Mouse (Mus musculus): ENCODE results near the gene Arhgef18. TPM values are rescaled to one million over a fixed set of nuclear protein-coding genes. Genes with fewer than 3 reads are reported as not detected.

Arhgef18 gene
- total RNA-seq (2014; fragmentation: Nextera tagmentation): 29.1 and 36.5 TPM in 2 replicates
- total RNA-seq (2017): 24.7 and 25.2 TPM in 2 replicates

DNA sequence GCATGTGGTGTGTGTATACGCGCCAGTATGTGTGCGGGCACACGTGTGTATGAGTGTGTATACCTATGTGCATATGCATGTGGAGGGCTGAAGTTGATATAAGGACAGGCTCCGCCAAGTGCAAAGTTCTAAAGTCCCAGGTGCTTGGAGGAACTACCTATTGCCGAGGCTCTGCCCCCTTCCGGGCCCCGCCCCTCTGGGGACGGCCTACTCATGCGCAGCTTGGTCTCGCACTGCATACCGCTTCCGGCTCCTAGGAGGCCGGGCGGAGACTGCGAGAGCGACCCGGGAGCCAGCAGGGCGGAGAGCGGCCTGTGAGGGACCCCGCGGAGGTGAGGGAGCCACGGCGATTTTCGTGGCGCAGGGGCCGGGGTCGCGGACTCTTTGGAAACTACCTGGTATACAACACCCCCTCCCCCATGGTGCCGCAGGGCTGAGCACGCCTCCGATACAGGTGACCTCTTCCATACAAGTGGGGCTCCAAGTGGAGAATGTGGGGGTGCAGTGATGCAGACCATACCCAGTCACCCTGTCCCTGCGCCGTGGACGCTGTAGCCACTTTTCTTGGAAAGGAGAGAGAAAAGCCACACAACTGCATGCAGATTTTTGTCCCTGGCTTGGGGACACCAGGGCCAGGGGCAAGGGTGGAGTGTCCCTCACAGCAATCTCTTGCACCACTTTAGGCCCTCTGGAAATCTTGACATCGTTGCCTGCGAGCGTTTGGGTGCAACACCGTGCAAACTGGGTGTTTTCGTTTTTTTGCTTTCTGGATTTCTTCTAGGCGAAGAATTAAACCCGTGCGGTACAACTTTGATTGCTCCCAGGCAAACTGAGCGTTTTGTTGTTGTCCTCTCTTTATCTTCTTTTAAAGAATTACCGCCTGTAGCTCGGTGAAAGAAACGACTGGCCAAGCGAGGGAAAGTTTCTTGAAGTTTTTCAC, at the start of gene Arhgef18:
TSS of gene Arhgef18 (plus strand) at position 236 of the 940 bp plus-strand sequence.
- ATAC-seq (replicated peaks; ENCODE audit: poor library complexity, severe bottlenecking): peak; percentile 69

DNA sequence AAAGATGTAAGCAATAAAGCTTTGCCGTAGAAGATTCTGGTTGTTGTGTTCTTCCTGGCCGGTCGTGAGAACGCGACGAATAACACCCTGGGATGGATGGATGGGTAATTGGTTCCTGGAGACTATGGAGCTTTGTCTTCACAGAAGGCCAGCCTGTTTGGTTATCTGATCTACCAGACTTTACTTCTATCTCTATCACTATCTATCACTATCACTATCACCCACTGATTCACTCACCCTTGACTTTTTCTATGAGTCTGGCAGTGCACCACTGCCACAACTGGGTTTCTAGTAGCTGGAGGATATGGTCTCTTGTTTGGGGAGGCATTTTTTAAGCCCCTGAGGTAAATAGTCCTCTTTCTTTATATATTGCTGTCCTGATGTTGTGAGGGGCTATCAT, 47.5 kb upstream of the Arhgef18 start:
- no peak for ATAC-seq (replicated peaks; ENCODE audit: poor library complexity, severe bottlenecking)

DNA sequence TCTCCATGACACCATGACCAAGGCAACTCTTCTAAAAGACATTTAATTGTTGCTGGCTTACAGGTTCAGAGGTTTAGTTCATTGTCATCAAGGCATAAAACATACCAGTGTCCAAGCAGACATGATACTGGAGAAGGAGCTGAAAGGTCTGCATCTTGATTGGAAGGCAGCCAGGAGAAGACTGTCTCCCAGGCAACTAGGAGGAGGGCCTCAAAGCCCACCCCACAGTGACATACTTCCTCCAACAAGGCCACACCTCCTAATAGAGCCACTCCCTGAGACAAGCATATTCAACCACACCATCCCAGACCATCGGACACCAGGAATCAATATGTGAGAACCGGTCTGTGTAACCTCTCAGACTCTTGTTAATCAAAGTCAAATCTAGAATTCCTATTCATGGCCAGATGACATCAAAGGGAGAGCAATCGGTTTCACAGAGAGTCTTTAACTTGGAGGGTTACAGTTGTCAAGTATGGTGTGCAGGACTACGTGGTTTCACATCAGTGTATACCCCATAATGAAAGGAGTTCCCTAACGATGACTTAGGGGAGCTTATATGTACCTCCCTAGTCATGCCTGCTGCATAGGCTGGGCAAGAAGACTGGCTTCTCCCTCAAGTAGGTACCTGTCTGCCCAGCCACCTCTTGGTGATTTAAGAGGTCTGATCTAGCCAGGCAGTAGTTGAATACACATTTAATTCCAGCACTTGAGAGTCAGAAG, 46.0 kb upstream of the Arhgef18 start:
- ATAC-seq (replicated peaks; ENCODE audit: poor library complexity, severe bottlenecking): peak; percentile 63; the same call in 1 of the 2 replicates

DNA sequence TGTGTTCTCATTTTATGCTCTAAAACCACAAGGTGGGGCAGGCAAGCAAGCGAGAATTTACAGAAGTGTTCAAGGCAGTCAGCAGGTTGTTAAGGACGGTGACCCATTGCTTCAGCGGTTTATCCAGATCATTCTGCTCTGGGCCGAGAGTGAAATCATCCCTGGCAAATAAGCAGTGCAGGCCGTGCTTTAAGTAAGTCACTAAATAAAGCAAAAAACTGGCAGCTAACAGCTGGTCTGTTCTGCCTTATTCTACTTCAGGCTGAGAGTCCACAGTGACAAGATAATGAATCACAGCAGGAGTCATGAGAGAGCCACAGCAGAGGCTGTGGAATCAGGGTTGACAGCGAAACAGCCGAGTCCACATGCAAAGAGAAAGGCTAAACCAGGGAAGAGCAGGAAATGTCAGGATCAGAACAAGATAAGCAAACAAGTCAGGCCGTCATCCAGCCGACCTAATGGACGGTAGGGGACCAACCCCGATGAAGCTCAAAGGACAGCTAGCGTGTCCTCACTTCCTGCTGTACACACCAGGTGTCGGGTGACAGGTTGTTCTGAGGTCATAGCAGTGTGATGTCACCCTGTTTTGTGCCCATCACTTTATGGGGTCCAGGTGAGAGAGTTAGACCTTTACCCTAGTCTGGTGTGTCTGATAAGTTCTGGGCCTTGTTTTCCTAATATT, 44.5 kb upstream of the Arhgef18 start:
- ATAC-seq (replicated peaks; ENCODE audit: poor library complexity, severe bottlenecking): peak; percentile 31

DNA sequence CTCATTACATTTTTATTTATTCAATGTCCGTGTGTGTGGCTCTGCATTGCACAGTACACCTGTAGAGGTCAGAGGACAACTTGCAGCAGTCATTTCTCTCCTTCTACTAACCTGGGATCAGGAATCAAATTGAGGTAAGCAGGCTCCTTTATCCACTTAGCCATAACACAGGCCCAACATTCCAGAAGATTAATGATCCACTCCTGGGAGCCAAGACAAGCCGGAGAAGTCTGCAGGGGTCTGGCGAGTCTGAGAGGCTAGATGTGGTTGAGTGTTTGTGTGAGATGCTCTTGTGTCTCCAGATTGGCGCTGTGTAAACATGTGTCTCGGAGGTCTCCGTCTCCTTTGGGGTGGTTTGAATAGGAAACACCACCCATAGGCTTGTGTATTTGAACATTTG, 42.1 kb upstream of the Arhgef18 start:
- no peak for ATAC-seq (replicated peaks; ENCODE audit: poor library complexity, severe bottlenecking)

DNA sequence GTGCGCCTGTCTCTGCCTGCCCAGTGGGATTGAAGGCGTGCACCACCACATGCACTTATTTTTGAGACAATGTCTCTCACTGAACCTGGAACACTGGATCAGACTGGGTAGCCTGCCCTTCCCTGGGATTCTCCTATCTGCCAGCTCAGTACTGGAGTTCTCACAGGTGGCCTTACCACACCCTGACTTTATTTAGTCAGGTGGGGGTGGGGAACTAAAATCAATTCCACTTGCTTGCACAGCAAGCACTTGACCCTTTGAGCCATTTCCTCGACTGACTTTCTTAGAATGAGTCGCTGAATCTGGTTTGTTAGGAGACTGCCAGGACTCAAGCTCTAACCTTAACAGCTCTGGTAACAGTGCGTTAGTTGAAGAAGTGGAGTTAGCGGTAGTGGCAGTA, 40.1 kb upstream of the Arhgef18 start:
- no peak for ATAC-seq (replicated peaks; ENCODE audit: poor library complexity, severe bottlenecking)

DNA sequence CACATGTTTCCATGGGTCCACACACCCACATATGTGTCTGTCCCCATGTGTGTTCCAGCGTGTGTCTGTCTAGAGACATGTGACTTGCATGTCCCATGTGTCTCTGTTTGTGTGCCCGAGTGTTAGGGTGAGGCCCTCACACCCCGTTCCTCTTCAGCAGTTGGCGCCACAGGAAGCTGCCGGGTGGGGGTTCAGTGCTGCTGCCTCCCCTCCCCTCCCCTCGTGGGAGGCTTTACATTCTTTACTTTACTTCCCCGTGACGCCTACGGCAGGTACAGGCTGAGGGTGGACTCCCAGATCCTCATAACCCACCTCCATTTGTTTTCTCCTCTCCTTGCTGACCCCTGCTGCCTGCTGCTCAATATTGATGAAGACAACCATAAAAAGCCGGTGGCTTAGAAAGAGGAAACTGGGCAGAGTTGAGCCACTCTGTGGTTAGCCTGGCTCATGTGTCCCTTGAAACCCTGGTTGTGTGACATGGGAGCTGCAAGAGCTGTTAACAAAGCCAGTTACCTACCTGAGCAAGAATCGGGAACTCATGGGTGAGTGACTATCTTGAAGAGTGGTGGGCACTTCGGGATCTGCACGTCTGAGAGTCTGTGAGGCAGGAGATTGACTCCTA, 39.5 kb upstream of the Arhgef18 start, which contains the start of gene A430078G23Rik:
TSS of gene A430078G23Rik (plus strand) at position 227 of the 622 bp plus-strand sequence.
- peak; percentile 61 for ATAC-seq (replicated peaks; ENCODE audit: poor library complexity, severe bottlenecking)

DNA sequence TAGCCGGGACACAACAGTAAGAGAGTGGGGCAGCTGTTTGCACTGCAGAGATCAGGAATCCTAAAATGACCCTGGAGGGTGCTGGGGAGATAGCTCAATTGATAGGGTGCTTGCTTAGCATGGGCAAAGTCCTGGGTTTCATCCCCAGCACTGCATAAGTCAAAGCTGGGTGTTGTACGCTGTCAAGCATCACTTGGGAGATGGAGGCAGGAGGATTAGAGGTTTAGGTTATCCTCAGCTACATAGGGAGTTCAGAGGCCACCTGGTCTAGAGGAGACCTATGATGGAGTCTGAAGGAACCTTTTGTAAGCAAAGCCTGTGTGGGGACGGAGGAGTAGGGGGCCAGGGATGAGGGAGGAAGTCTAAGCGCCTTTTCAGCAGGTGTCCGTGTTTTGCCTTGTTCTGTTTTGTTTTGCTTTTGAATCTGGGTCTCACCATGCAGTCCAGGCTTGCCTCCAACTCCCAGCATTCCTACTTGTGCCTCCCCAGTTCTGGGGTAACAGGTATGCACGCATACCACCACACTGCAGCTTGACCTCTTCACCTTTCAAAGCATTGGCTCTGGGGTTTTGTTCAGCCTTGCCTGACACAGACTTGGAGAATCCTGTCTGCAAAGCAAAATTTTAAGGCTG, 38.9 kb upstream of the Arhgef18 start:
- ATAC-seq (replicated peaks; ENCODE audit: poor library complexity, severe bottlenecking): no peak

DNA sequence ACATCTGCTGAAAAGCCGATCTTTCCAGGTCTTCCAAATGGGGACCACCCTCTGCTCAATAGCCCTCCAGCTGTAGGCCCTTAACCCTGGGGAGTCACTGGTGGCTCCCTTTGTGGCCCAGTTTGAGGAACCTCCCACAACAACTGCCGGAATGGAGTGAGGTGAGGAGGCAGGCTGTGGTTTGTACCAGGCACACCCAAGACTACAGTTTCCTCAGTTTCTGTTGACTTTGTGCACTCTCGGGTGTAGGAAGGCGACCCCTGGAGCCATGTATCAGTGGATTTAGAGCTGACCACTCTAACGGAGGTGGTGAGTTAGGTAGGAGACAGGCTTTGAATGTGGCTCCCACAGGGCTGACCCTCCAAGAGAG, 38.4 kb upstream of the Arhgef18 start:
- peak; percentile 52 for ATAC-seq (replicated peaks; ENCODE audit: poor library complexity, severe bottlenecking)

DNA sequence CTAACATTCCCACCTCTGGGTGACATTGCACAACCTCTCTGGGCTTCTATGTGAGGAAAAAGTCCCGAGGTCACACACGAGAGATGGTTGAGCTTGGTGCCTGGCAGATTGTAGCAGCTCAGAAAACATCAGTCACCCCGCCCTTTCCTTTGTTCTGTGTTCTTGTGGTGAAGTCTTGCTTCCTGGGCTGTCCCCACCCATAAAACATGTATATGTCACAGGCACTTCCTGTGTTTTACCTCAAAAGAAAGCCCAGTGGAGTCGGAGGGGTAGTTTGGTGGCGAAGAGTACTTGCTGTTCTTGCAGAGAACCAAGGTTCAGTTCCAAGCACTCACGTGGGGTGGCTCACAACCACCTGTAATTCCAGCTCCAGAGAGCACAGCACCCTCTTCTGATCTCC, 37.2 kb upstream of the Arhgef18 start:
- peak; percentile 56 for ATAC-seq (replicated peaks; ENCODE audit: poor library complexity, severe bottlenecking)

DNA sequence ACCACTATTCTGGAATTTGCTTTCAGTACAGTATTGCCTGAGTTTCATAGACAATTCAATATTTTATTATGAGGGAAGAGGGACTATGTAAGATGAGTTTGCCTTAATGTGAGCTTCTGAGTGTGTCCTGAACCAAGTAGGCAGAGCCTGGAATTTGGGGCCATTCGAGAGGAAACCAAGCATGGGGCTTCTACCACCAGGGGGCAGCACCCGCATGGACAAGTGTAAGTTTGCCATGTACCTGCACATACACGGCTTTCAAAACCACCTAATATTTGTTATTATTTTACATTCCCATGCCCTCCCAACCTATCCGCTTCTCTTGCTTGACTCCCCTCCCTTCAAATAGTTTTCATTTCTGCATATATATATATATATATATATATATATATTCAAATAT, 34.7 kb upstream of the Arhgef18 start:
- ATAC-seq (replicated peaks; ENCODE audit: poor library complexity, severe bottlenecking): no peak

DNA sequence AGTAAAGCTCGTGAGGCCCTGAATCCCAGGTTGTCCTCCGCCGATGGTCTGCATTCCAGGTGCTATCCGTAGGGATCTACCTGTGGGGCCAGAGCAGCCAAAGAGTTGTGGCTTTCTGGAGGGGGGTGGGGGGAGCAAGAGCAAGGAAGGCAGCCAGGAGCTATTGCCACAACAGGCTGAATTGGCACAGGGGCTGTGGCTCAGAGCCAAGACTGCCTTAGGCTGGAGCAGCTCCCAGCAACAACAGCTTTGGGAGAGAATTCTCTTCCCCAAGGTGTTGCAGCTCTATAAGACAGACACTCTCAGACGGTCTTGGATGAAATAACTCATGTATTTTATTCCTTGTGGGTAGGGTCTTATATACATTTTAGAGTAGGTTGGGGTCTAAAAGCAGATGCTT, 25.7 kb upstream of the Arhgef18 start:
- ATAC-seq (replicated peaks; ENCODE audit: poor library complexity, severe bottlenecking): no peak

DNA sequence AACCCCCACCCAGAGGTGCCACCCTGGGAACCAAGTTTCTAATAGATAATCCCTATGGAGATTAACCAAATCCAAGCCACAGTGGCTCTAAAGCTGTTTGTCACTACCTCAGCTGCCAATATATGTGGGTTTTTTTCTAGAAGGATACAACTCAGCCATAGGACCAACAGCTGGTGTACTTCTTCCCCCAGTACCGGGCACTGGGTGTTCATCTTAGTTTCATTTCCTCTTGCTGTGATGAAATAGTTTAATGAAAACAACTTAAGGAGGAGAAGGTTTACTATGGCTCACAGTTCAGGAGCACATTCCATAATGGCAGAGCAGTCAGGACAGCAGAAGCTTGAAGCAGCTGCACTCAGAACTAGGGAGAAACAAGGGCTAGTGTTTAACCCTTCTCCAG, 24.7 kb upstream of the Arhgef18 start:
- peak; percentile 97 for ATAC-seq (replicated peaks; ENCODE audit: poor library complexity, severe bottlenecking)

DNA sequence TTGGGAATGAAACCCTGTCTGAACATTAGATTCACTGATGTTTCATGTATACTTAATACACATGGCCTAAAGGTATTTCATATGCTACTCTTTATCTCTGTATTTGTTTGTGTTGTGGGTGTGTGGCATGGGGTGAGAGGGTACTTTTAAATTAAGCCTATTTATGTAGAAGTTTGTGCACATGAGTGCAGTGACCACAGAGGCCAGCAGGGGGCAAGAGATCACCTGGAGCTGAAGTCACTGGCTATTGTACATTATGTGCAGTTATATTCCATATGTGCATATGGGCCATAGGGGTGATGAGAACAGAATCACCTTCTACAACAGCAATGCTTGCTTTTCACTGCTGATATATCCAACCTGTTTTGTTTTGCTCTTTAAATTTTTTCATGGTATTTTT, 17.1 kb upstream of the Arhgef18 start:
- no peak; the same call in 1 of the 2 replicates for ATAC-seq (replicated peaks; ENCODE audit: poor library complexity, severe bottlenecking)

DNA sequence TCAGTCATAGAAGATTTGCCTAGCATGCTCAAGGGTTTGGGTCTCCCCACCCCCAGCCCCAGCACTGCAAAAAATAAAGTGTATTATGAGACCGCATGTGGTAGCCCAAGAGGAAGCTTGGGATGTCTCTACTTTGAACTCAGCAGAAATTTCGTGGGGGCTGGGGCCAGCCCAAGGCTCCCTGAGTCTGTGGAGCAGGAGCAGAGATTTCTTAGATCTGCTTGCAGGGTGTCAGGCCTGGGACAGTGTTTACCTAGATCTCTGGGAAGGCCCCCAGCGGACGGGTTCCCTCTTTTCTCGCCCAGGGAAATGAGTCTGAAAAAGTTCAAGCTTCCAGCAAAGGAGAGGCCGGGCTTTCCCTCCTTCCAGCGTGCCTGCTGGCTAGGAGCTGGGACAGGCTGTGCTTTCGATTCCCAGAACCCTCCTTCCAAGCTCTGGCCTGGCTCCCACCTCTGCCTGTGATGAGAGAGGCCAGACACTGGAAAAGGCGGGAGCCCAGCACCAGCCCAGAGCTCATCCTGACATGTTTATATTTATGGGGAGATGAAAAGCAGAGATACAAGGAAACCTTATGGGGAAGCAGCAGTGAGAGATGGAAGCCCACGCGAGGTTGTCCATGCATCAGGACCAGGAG, 16.0 kb upstream of the Arhgef18 start:
- ATAC-seq (replicated peaks; ENCODE audit: poor library complexity, severe bottlenecking): no peak

DNA sequence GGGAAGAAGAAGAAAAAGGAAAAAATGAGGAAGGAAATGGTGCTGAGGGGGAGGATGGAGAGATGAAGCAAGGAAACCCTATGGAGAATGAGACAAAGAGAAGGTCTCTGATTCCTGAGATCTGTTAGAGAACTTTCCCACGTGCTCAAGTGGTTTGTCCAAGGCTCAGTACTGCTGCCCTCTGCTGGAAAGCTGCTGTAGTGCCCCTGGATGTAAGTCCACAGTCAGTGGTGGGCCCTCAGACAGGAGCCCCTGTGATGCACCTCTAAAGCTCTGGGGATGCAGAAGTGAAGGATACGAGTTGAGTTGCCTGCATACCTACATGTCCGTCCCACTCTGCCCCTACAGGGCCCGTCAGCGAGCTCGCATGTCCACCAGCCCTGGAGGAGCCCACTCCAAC, 5.5 kb upstream of the Arhgef18 start:
- ATAC-seq (replicated peaks; ENCODE audit: poor library complexity, severe bottlenecking): peak; percentile 89

DNA sequence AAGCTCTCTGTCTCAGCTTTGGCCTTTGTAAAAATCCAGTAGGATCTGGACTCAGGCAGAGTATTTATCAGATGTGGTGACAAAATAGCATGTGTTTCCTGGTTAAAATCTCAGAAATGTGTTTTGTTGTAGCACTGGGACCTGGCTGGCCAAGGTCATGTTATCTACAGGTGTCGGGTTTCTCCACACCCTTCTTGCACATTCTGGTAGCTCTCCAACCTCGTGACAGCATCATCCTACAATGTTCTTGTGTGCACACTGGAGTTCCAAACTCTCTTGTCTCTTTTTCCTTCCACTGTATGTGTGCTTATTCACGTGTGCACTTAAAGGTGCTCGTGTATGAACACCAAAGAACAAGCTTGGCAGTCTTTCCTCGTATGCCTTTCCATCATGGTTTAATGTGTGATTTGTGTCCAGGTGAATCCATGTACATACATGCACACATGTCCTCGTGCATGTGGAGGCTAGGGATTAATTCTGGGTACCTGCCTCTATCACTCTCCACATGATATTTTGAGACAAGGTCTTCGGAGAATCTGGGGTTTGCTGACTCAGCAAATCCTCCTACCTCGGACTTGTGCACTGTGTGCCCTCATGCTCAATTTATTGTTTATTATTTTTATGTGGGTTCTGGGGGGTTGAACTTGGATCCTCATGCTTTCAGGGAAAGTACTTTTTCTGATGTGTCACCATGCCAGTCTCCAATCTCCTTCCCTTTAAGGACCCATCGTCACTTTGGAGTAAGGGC, 4.0 kb upstream of the Arhgef18 start:
- no peak for ATAC-seq (replicated peaks; ENCODE audit: poor library complexity, severe bottlenecking)

DNA sequence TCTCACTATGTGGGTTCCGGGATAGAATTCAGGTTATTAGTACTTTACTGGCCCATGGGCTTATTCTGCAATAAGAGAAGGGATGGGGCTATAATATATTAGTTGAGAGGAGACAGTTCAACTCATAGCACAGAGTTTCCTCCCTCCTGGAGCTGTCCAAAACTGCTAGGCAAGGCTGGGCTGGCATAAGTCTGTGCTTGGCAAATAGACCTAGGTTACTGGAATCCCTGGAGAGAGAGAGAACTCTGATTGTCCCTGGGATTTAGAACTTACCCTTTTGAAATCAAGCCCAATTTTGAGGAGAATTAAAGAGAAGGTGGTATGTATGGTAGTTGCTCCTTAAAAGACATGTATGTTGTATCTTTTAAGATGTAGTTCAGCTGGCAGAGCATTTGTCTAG, 3.3 kb upstream of the Arhgef18 start:
- ATAC-seq (replicated peaks; ENCODE audit: poor library complexity, severe bottlenecking): no peak

DNA sequence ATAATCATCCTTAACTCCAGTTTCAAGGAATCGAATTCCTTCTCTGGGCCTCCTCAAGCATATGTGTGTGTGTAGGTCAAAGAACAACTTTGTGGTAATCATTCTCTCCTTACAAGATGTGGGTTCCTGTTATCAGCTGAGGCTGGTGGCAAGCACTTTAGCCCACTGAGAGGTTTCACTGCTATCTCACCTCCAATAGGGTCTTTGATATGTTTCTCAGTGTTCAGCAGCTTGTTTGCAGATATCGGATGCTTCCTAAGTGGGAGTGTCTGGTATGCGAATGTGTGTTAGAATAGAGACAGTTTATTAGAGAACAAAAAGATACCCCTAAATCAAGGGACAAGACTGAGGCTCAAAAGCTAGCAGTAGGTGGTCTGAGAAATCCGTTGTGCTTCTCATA, 513 bp upstream of the Arhgef18 start:
- ATAC-seq (replicated peaks; ENCODE audit: poor library complexity, severe bottlenecking): no peak

Measured in granulocyte monocyte progenitor cell, adult 5-6 weeks (primary cell).